Mouse (Mus musculus) fat pad, adult 2 months (tissue): ENCODE measurements around the gene Cnih3.

Experiments used
- DNase-seq: peaks from one replicate; pipeline ENCODE4 v3.0.0-alpha.2; 2011; ENCODE audit warnings: low read depth, low spot score; ENCODE audit errors: extremely low read depth

The Cnih3 gene

GRCm38 (mm10) chr1:181446591-181447114 is 94.2 kb downstream of the Cnih3 start:
- peak; percentile 85 for DNase-seq

DNA sequence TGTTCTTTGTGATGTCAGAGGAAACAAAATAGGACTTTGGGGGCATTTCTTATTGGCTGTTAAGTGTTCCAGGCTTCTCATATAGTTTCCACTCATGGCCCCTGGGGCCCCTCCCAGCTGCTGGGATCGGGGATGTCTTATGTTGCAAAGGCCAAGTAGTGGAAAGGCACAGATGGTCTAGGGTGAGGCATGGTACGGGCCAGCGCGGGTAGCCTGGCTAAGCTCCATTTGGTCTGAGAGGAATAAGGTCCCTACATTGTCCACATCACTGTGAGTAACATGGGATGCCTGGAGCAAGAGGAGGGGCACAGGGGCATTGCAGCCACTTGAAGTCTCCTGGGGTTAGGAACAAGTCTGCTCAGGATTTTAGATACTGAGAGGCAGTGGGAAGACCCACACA is 95.1 kb downstream of the Cnih3 start:
- DNase-seq = no peak

GRCm38 (mm10) chr1:181448041-181448440 is 95.6 kb downstream of the Cnih3 start:
- DNase-seq = no peak

GRCm38 (mm10) chr1:181453106-181453505 is 100.7 kb downstream of the Cnih3 start:
- DNase-seq = peak; percentile 30

DNA sequence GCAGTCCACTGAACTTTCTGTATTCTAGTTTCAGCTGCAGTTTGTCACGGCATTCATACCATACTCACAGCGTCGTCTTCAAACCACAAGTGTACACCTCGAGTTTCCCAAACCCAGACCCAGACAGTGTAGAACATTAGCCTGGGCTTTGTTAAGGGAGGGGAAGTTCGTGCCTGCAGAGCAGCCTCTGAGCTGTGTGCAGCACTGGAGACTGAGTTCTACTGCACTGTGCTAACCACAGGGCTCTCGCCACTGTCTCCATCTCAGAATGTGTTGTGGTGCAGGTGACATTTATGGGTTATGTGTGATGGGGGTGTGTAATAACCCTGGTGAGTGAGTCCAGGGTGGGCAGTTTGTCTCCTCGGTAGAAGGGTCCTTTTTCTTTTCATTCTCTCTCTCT is 104.5 kb downstream of the Cnih3 start:
- no peak for DNase-seq

- no peak for DNase-seq
Observed at GRCm38 (mm10) chr1:181459431-181460105, 107.1 kb downstream of the Cnih3 start.

- DNase-seq = no peak
Observed at GRCm38 (mm10) chr1:181460283-181460682, 107.9 kb downstream of the Cnih3 start.

DNA sequence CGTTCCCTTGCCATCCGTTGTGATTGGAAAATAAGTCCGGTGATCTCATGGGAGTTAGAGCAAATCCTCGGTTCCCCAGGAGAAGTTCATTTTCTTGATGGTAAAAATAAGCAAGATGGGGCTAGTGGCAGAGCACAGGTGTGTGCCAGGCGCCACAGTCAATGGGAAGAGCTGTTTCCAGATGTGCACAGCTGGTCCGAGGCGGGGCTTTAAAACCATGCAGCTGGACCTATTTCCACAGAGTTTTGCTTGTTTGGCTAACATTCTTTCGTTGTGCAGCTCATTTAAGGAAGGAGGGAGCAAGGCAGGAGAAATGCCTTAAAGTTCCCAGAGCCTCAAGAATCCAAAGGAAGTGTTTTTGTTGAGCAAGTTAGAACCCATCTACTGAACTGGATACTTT is 109.1 kb downstream of the Cnih3 start:
- DNase-seq = no peak

DNA sequence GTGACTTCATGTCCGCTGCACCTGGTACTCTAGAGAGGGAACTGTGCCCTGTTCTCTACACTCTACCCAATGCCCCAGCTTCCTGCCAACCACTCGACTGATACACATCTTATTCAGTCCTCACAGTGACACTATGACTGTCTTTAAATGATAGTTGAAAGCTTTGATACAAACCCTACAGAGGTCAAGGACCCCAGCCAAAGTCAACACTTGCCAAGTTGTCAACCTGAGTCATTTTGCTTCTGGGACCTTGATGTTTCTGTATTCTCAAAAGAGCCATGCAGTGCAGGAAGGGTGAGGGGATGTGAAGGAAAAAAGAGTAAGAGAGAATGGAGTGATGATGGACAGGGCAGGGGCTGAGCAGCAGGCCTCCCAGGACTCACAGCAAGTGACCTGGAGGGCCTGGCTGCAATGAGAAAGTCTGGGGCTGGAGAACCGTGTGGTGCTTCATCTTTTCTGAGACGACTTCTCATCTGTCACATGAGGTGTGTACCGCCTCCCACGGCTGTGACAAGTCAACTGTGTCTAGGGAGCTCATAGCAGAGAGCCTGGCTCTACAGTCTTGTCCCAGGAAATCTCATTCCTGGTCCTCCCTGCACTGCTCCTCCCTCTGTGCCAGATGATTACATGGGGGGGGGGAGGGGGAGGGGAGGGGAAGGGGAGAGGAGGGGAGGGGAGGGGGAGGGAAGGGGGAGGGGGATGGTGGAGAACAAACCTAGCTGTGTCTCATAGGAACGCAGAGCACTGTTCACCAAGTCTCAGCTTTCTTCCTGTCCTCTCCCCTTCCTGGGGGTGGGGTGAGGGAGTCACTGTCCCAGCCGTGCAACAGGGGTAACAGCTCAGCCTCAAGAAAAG is 109.8 kb downstream of the Cnih3 start:
- no peak for DNase-seq

- DNase-seq = no peak
Observed at GRCm38 (mm10) chr1:181462906-181463179, 110.4 kb downstream of the Cnih3 start.

- DNase-seq = no peak
Observed at GRCm38 (mm10) chr1:181465027-181465426, 112.6 kb downstream of the Cnih3 start.

DNA sequence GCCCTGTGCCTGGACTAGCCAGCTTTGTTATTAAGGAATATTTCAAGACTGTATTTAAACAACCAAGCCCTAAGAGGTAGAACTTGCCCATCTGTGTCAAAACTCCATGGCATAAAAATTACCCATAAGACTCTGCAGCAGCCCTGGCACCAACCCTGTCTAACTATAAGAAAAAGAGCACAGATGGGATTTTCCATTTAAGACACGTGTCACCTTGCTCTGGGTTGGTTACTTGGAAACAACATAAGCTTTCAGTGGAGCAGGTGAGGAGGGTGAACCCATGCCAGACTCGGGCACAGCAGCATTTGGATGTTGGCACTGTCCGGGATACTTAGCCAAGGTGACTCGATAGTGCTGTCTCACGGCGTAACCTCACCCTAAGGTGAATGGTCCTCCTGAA is 113.6 kb downstream of the Cnih3 start:
- no peak for DNase-seq

GRCm38 (mm10) chr1:181466601-181467320 is 114.3 kb downstream of the Cnih3 start:
- no peak for DNase-seq

GRCm38 (mm10) chr1:181467321-181467670 is 114.9 kb downstream of the Cnih3 start:
- no peak for DNase-seq

DNA sequence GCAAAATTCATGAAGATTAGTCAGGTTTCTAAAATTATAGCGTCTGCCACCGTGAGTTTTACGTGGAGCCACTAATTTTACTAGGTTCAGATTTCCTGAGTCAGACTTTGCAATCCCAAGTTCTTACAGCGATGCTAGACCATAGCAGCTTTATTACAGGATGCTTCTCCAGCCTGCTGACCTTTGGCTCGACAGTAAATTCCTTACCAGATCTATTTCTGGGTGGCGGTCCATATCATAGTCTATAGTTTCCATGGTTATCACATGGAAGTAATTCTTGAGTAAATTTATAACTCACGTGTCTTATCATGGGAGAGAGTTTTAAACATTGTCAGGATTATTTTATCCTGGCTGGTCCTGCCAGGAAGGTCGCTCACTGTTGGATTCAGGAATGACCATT is 117.0 kb downstream of the Cnih3 start:
- DNase-seq = no peak

- DNase-seq = no peak
Observed at GRCm38 (mm10) chr1:181476141-181476540, 123.7 kb downstream of the Cnih3 start.

DNA sequence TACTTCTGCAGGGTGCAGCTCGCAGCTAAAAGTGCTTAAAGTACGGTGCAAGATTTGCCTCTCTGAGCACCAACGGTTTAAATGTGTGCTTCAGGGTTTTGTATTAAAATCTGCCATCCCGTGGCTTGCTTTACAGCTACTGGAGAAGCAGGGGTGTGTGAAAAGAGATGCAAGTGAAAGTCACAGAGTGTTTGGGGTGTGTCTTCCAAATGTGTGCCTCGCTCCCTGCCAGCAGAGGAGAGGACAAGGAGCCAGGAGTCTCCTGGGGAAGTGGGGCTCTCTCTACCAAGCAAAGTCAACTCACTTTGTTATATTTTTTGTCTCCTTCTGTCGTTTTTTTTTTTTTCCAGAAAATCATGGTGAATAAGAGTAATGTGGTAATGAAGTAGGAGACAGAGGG is 124.1 kb downstream of the Cnih3 start:
- DNase-seq = no peak

DNA sequence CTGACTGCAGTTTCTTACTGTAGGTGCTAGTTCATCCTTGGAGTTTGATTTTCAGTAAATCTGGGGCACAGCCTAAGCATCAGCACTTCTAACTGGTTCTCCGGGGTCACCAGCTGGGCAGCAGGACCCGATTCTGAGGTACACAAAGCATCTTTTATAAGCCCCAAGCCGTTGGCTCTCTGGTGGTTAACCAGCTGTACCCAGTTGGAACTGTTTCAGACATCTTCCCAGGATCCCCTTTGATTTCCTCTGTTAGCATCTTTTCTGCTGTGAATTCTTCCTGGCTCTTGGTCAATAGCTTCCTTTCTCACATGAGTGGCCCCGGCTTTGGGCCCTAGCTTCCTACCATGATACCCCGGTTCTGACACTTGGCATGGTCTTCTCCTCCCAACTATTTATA is 132.3 kb downstream of the Cnih3 start:
- no peak for DNase-seq

- DNase-seq = no peak
Observed at GRCm38 (mm10) chr1:181503471-181503870, 151.0 kb downstream of the Cnih3 start.

GRCm38 (mm10) chr1:181505367-181505766 is 152.9 kb downstream of the Cnih3 start:
- no peak for DNase-seq
